Mouse (Mus musculus) embryonic facial prominence, embryonic 11.5 days (tissue): ENCODE data around the gene Efcab6. TPM values are rescaled to one million over a fixed set of nuclear protein-coding genes. Genes with fewer than 3 reads are reported as not detected.

Experiments used
- ATAC-seq: fragments of 200-750 bp; cut with Nextera tagmentation; replicated peaks from 2 replicates; pipeline ENCODE4 v1.8.0; 2017; ENCODE audit warnings: low read depth; ENCODE audit not compliant: insufficient number of reproducible peaks, low FRiP score, low TSS enrichment
- DNase-seq: peaks from one replicate; pipeline ENCODE4 v3.0.0-alpha.2; 2015; ENCODE audit warnings: low spot score
- H3K27ac ChIP-seq: fragments of 300-500 bp; sonication (generic); replicated peaks from 2 replicates; pipeline ENCODE4 v1.5.1; 2014; ENCODE audit warnings: mild to moderate bottlenecking, low read depth, low read length, control low read depth
- H3K27me3 ChIP-seq: fragments of 300-500 bp; sonication (generic); 2 replicates; pipeline ENCODE4 v1.6.1; 2014; ENCODE audit warnings: mild to moderate bottlenecking, low read length, moderate library complexity, mixed read lengths; ENCODE audit not compliant: control insufficient read depth, insufficient read depth
- H3K36me3 ChIP-seq: fragments of 300-500 bp; sonication (generic); replicated peaks from 2 replicates; pipeline ENCODE4 v1.6.1; 2014; ENCODE audit warnings: low read depth, mild to moderate bottlenecking, low read length, moderate library complexity, mixed read lengths; ENCODE audit not compliant: control insufficient read depth, insufficient read depth
- H3K4me1 ChIP-seq: fragments of 300-500 bp; sonication (generic); 2 replicates; pipeline ENCODE4 v1.6.1; 2014; ENCODE audit warnings: low read length, mixed read lengths; ENCODE audit not compliant: control insufficient read depth, insufficient read depth
- H3K4me2 ChIP-seq: fragments of 300-500 bp; sonication (generic); 2 replicates; pipeline ENCODE4 v1.6.1; 2014; ENCODE audit warnings: low read depth, mild to moderate bottlenecking, control low read depth, low read length, moderate library complexity
- H3K4me3 ChIP-seq: fragments of 300-500 bp; sonication (generic); 2 replicates; pipeline ENCODE4 v1.5.1; 2014; ENCODE audit warnings: low read depth, low read length, control low read depth
- H3K9ac ChIP-seq: fragments of 300-500 bp; sonication (generic); replicated peaks from 2 replicates; pipeline ENCODE4 v1.6.1; 2014; ENCODE audit warnings: mild to moderate bottlenecking, control low read depth, low read length
- H3K9me3 ChIP-seq: fragments of 300-500 bp; sonication (generic); replicated peaks from 2 replicates; pipeline ENCODE4 v1.6.1; 2016; ENCODE audit warnings: mild to moderate bottlenecking, low read length, inconsistent platforms, mixed read lengths; ENCODE audit not compliant: control insufficient read depth
- WGBS: fragments of 180-500 bp; shearing (Covaris S2); extraction: QIAGEN DNeasy Blood & Tissue Kit; methylation state at CpG from one replicate; pipeline ENCODE4 v1.1.7; 2014; 5-methylcytosine and 5-hydroxymethylcytosine counted together
- polyA plus RNA-seq: library from polyadenylated mRNA; unstranded; fragments of >200 nt; fragmentation: Nextera tagmentation; extraction: Ambion mirVana; gene quantifications from 2 replicates; pipeline ENCODE4 v1.2.1, GENCODE M21; 2014

The Efcab6 gene
- polyA plus RNA-seq, 1 experiment from 2014 or later, result 0.20 TPM

- Histone ChIP-seq H3K4me3 (no peak overlapping the region), H3K36me3 (no peaks in the 10 kb centered on the region), H3K9me3 (no peaks in the 10 kb centered on the region), H3K9ac (no peak overlapping the region), H3K27ac (no peak overlapping the region), H3K4me1 (no peaks in the 10 kb centered on the region), H3K4me2 (no peak overlapping the region), H3K27me3 (no peaks in the 10 kb centered on the region)
- DNase-seq, result no peak
- WGBS, result 79% methylated on average over 15 of the region's 15 CpGs
- no peak for ATAC-seq
These were observed 73.0 kb downstream of the Efcab6 start for GRCm38 (mm10) chr15:83992191-83992590.

GRCm38 (mm10) chr15:83991461-83991860, 73.7 kb downstream of the Efcab6 start:
- 6% methylated on average over 3 of the region's 3 CpGs for WGBS
- DNase-seq, result peak; percentile 49
- no peaks in the 10 kb centered on the region for H3K27me3 ChIP-seq
- no peak overlapping the region for H3K9ac ChIP-seq
- no peaks in the 10 kb centered on the region for H3K4me1 ChIP-seq
- no peak overlapping the region for H3K27ac ChIP-seq
- H3K4me2 ChIP-seq, result no peak overlapping the region
- no peak; the same call in 1 of the 2 replicates for ATAC-seq
- no peaks in the 10 kb centered on the region for H3K36me3 ChIP-seq
- H3K4me3 ChIP-seq, result no peak overlapping the region
- H3K9me3 ChIP-seq, result no peaks in the 10 kb centered on the region

- no peaks in the 10 kb centered on the region for H3K27me3 ChIP-seq
- ATAC-seq (no peak), DNase-seq (no peak)
- H3K36me3 ChIP-seq, result no peaks in the 10 kb centered on the region
- H3K9me3 ChIP-seq, result no peaks in the 10 kb centered on the region
- no peak overlapping the region for H3K4me2 ChIP-seq
- no peak overlapping the region for H3K27ac ChIP-seq
- WGBS, result 89% methylated on average over 5 of the region's 5 CpGs
- H3K4me1 ChIP-seq, result no peaks in the 10 kb centered on the region
- no peak overlapping the region for H3K9ac ChIP-seq
- H3K4me3 ChIP-seq, result no peak overlapping the region
These were observed 75.9 kb downstream of the Efcab6 start for GRCm38 (mm10) chr15:83989241-83989640.

GRCm38 (mm10) chr15:83988087-83988486, 77.1 kb downstream of the Efcab6 start:
- ATAC-seq (no peak), DNase-seq (no peak)
- Histone ChIP-seq H3K4me3 (no peak overlapping the region), H3K4me1 (no peaks in the 10 kb centered on the region), H3K9ac (no peak overlapping the region), H3K27me3 (no peaks in the 10 kb centered on the region), H3K4me2 (no peak overlapping the region), H3K36me3 (no peaks in the 10 kb centered on the region), H3K27ac (no peak overlapping the region), H3K9me3 (no peaks in the 10 kb centered on the region)
- WGBS, result 22% methylated on average over 7 of the region's 7 CpGs

- Histone ChIP-seq H3K27ac (no peak overlapping the region), H3K36me3 (no peaks in the 10 kb centered on the region), H3K4me1 (no peaks in the 10 kb centered on the region), H3K27me3 (no peaks in the 10 kb centered on the region), H3K4me3 (no peak overlapping the region), H3K9ac (no peak overlapping the region), H3K4me2 (no peak overlapping the region), H3K9me3 (no peaks in the 10 kb centered on the region)
- no peak for ATAC-seq
- DNase-seq, result peak; percentile 68
- WGBS, result 62% methylated on average over 14 of the region's 14 CpGs
These were observed 82.8 kb downstream of the Efcab6 start for GRCm38 (mm10) chr15:83982186-83982936.

- no peaks in the 10 kb centered on the region for H3K4me1 ChIP-seq
- no peak overlapping the region for H3K9ac ChIP-seq
- no peak overlapping the region for H3K27ac ChIP-seq
- H3K36me3 ChIP-seq, result no peaks in the 10 kb centered on the region
- no peak overlapping the region for H3K4me2 ChIP-seq
- H3K9me3 ChIP-seq, result no peaks in the 10 kb centered on the region
- ATAC-seq, result no peak
- 74% methylated on average over 6 of the region's 6 CpGs for WGBS
- H3K4me3 ChIP-seq, result no peak overlapping the region
- H3K27me3 ChIP-seq, result no peaks in the 10 kb centered on the region
- DNase-seq, result no peak
These were observed 86.3 kb downstream of the Efcab6 start for GRCm38 (mm10) chr15:83978865-83979264.

- Histone ChIP-seq H3K9ac (no peak overlapping the region), H3K27ac (no peak overlapping the region), H3K4me3 (no peak overlapping the region), H3K36me3 (no peaks in the 10 kb centered on the region), H3K27me3 (no peaks in the 10 kb centered on the region), H3K9me3 (no peaks in the 10 kb centered on the region), H3K4me1 (no peaks in the 10 kb centered on the region), H3K4me2 (no peak overlapping the region)
- 25% methylated on average over 5 of the region's 5 CpGs for WGBS
- DNase-seq (no peak), ATAC-seq (no peak)
These were observed 88.1 kb downstream of the Efcab6 start for GRCm38 (mm10) chr15:83977108-83977507.

- Histone ChIP-seq H3K4me2 (no peak overlapping the region), H3K27ac (no peak overlapping the region), H3K27me3 (no peaks in the 10 kb centered on the region), H3K36me3 (no peaks in the 10 kb centered on the region), H3K9ac (no peak overlapping the region), H3K4me3 (no peak overlapping the region), H3K9me3 (no peaks in the 10 kb centered on the region), H3K4me1 (no peaks in the 10 kb centered on the region)
- 60% methylated on average over 9 of the region's 9 CpGs for WGBS
- DNase-seq (no peak), ATAC-seq (no peak)
These were observed 93.0 kb downstream of the Efcab6 start for GRCm38 (mm10) chr15:83972206-83972605.
